Mouse (Mus musculus) E14TG2a.4 (cell line): Measurements from ENCODE around the gene Gm6358.
"Not testable (repeated sequence)": the region's sequence is repeated elsewhere in the genome, so short reads cannot be mapped to it uniquely, and the experiment has no call there.

Source experiments
- H3K27me3 ChIP-seq: 2 replicates; pipeline ENCODE4 v1.6.1; 2014; ENCODE audit warnings: low read length, control low read depth; ENCODE audit not compliant: insufficient read depth
- H3K36me3 ChIP-seq: 2 replicates; pipeline ENCODE4 v1.6.1; 2014; ENCODE audit warnings: low read length, control low read depth; ENCODE audit not compliant: insufficient read depth
- H3K4me1 ChIP-seq: replicated peaks from 2 replicates; pipeline ENCODE4 v1.6.1; 2014; ENCODE audit warnings: low read depth, low read length, control low read depth
- H3K4me3 ChIP-seq: replicated peaks from 2 replicates; pipeline ENCODE4 v1.5.1; 2014; ENCODE audit warnings: mild to moderate bottlenecking, low read length
- H3K9me3 ChIP-seq: 2 replicates; pipeline ENCODE4 v1.6.1; 2014; ENCODE audit warnings: low read length, control low read depth
- CTCF ChIP-seq: conservative IDR thresholded peaks from 2 replicates; pipeline ENCODE4 v1.5.1; 2014; ENCODE audit warnings: low read length
- NANOG ChIP-seq: IDR thresholded peaks from 2 replicates; pipeline ENCODE4 v1.6.1; 2014; ENCODE audit warnings: borderline replicate concordance, low read length, mixed read lengths
- POU5F1 ChIP-seq: IDR thresholded peaks from 2 replicates; pipeline ENCODE4 v1.6.1; 2014; ENCODE audit warnings: low read length, borderline replicate concordance

Gene Gm6358

DNA sequence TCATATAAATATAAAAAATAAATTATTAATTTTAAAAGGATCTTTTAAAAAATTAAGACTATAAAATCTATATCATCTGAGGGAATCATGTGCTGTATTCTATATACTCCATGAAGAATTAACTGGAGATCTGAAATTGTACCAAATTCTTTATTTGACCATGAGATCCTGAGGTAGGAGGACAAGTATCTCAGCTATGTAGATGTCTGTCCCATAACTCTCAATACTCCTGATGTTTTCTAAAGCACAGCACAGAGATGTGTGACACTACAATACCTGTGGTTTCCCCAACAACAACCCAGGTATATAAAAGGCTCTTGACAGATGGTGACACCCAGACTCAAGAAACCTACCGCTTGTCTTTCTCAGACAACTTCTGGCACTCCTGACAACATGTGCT lies at the start of gene Gm6358:
Gene Gm6358 (plus strand): TSS at position 301 of the 400 bp plus-strand sequence.
- Histone ChIP-seq H3K4me1 (no peaks in the 10 kb centered on the region), H3K36me3 (no peaks in the 10 kb centered on the region), H3K9me3 (no peaks in the 10 kb centered on the region), H3K27me3 (no peaks in the 10 kb centered on the region), H3K4me3 (no peak within 1 kb of the TSS)
- no peak for TF ChIP-seq CTCF
- no peak for TF ChIP-seq NANOG
- TF ChIP-seq POU5F1: no peak

DNA sequence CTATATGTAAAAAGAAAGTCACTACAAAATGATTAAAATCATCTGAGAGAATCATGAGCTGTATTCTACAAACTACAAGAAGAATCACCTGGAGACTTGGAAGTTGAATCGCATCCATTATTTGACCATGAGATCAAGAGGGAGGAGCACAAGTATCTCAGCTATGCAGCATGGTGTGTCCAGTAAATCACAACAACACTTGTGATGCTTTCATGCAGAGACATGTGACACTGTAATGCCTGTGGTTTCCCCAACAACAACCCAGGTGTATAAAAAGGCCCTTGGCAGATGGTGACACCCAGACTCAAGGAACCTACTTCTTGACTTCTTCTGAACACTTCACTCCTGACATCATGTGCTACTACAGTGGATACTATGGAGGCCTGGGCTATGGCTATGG lies 10.1 kb downstream of the Gm6358 start, which contains the start of gene Gm10061:
Gene Gm10061 (plus strand): TSS at position 301 of the 400 bp plus-strand sequence.
- Histone ChIP-seq H3K4me1 (no peaks in the 10 kb centered on the region), H3K4me3 (no peak within 1 kb of the TSS), H3K9me3 (no peaks in the 10 kb centered on the region), H3K27me3 (no peaks in the 10 kb centered on the region), H3K36me3 (no peaks in the 10 kb centered on the region)
- TF ChIP-seq POU5F1: no peak
- TF ChIP-seq CTCF: no peak
- TF ChIP-seq NANOG: no peak

DNA sequence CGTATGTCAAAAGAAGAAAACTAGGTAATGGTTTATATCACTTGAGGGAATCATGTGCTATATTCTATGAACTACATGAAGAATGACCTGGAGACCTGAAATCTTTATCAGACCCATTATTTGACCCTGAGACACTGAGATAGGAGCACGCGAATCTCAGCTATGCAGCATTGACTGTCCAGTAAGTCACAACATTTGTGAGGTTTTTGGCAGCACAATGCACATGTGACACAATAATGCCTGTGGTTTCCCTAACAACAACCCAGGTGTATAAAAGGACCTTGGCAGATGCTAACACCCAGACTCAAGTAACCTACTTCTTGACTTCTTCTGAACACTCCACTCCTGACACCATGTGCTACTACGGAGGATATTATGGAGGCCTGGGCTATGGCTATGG lies 17.0 kb downstream of the Gm6358 start, which contains the start of gene Gm9789:
Gene Gm9789 (plus strand): TSS at position 301 of the 400 bp plus-strand sequence.
- no peaks in the 10 kb centered on the region for H3K9me3 ChIP-seq
- TF ChIP-seq POU5F1: no peak
- no peak for TF ChIP-seq CTCF
- no peak for TF ChIP-seq NANOG
- H3K27me3 ChIP-seq: no peaks in the 10 kb centered on the region
- no peak within 1 kb of the TSS for H3K4me3 ChIP-seq
- H3K36me3 ChIP-seq: no peaks in the 10 kb centered on the region
- H3K4me1 ChIP-seq: no peaks in the 10 kb centered on the region

DNA sequence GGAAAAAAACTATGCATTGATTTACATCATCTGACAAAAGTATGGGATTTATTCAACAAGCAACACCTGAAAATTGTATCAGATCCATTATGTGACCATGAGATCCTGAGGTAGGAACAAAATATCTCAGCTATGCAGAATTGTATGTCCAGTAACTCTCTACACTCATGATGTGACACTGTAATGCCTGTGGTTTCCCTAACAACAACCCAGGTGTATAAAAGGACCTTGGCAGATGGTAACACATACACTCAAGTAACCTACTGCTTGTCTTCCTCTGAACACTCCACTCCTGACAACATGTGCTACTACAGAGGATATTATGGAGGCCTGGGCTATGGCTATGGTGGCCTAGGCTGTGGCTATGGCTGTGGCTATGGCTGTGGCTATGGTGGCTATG lies 28.5 kb downstream of the Gm6358 start, which contains the start of gene Gm7735:
Gene Gm7735 (plus strand): TSS at position 301 of the 400 bp plus-strand sequence.
- H3K36me3 ChIP-seq, H3K27me3 ChIP-seq, H3K9me3 ChIP-seq, H3K4me3 ChIP-seq, H3K4me1 ChIP-seq: not testable (repeated sequence)

DNA sequence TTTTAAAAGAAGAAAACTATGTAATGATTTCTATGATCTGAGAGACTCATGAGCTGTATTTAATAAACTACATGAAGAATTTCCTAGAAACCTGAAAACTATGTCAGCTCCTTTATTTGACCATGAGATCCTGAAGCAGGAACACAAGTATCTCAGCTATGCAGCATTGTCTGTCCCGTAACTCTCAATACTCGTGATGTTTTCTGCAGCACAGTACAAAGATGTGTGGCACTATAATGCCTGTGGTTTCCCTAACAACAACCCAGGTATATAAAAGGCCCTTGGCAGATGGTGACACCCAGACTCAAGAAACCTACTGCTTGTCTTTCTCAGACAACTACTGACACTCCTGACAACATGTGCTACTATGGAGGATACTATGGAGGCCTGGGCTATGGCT lies 33.8 kb downstream of the Gm6358 start, which contains the start of gene 1110057P08Rik:
Gene 1110057P08Rik (plus strand): TSS at position 301 of the 400 bp plus-strand sequence.
- Histone ChIP-seq H3K4me3 (no peak within 1 kb of the TSS), H3K9me3 (no peaks in the 10 kb centered on the region), H3K4me1 (no peaks in the 10 kb centered on the region), H3K36me3 (no peaks in the 10 kb centered on the region), H3K27me3 (no peaks in the 10 kb centered on the region)
- TF ChIP-seq NANOG: no peak
- TF ChIP-seq POU5F1: no peak
- no peak for TF ChIP-seq CTCF

DNA sequence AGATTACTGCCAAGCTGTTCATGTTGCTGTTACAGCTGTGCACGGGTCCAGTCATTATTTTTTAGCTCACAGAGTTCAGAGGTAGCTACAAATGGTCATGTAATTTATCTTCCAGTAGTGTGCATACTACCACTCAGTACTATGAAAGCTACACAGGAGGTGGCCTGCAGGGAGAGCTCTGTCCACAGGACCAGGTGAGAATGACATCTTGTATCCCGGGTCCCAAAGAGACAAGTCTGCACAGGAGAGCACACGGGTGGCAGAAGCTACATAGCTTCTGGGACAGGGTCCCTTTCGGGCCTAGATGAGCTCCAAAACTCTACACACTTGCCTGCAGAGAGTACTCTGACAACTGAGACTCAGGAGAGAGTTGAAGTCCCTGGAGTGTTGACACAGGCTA lies 48.0 kb downstream of the Gm6358 start:
- TF ChIP-seq CTCF (peak; percentile 25), NANOG (no peak), POU5F1 (no peak)
- no peaks in the 10 kb centered on the region for H3K4me1 ChIP-seq
- H3K9me3 ChIP-seq: no peaks in the 10 kb centered on the region
- H3K36me3 ChIP-seq: no peaks in the 10 kb centered on the region
- no peak overlapping the region for H3K4me3 ChIP-seq
- H3K27me3 ChIP-seq: no peaks in the 10 kb centered on the region
